Mouse (Mus musculus) adrenal gland, adult 8-10 months (tissue): ENCODE measurements at regions not wholly inside any gene's neighbourhood (a gene's known extent, or its start where the extent isn't known, plus 50 kb on each side); places are given as distances from the start of the nearest gene placed in this dataset.

Experiments used
- DNase-seq: peaks from one replicate; pipeline ENCODE4 v3.0.0; 2022

- DNase-seq: no peak
These were observed 58.6 kb downstream of the Mrm1 start for GRCm38 (mm10) chr11:84760622-84761196.

GRCm38 (mm10) chr11:84759478-84759986 lies 59.8 kb downstream of the Mrm1 start:
- DNase-seq: peak; percentile 40

- no peak for DNase-seq
These were observed 67.3 kb downstream of the Mrm1 start for GRCm38 (mm10) chr11:84752007-84752406.

GRCm38 (mm10) chr11:84749490-84750349 lies 69.6 kb downstream of the Mrm1 start:
- no peak for DNase-seq

- DNase-seq: no peak
These were observed 80.3 kb downstream of the Mrm1 start for GRCm38 (mm10) chr11:84738769-84739589.

GRCm38 (mm10) chr11:84738128-84738527 lies 81.2 kb downstream of the Mrm1 start:
- no peak for DNase-seq

- DNase-seq: no peak
These were observed 87.4 kb downstream of the Mrm1 start for GRCm38 (mm10) chr11:84731890-84732289.

- no peak for DNase-seq
These were observed 89.1 kb downstream of the Mrm1 start for GRCm38 (mm10) chr11:84730218-84730617.

GRCm38 (mm10) chr11:84729189-84729588 lies 90.1 kb downstream of the Mrm1 start:
- DNase-seq: no peak

- no peak for DNase-seq
These were observed 93.2 kb downstream of the Mrm1 start for GRCm38 (mm10) chr11:84725936-84726613.

GRCm38 (mm10) chr11:84725177-84725792 lies 94.0 kb downstream of the Mrm1 start:
- no peak for DNase-seq

GRCm38 (mm10) chr11:84724080-84724479 lies 95.2 kb downstream of the Mrm1 start:
- peak; percentile 3 for DNase-seq

GRCm38 (mm10) chr11:84722658-84723201 lies 96.6 kb downstream of the Mrm1 start:
- DNase-seq: no peak

- no peak for DNase-seq
These were observed 97.3 kb downstream of the Mrm1 start for GRCm38 (mm10) chr11:84721979-84722378.

- DNase-seq: no peak
These were observed 98.2 kb downstream of the Mrm1 start for GRCm38 (mm10) chr11:84721150-84721549.

GRCm38 (mm10) chr11:84719781-84720180 lies 99.5 kb downstream of the Mrm1 start:
- DNase-seq: no peak

- no peak for DNase-seq
These were observed 106.6 kb downstream of the Mrm1 start for GRCm38 (mm10) chr11:84712731-84713130.

- no peak for DNase-seq
These were observed 107.4 kb downstream of the Mrm1 start for GRCm38 (mm10) chr11:84711886-84712285.

GRCm38 (mm10) chr11:84708222-84708730 lies 111.0 kb downstream of the Mrm1 start:
- no peak for DNase-seq

GRCm38 (mm10) chr11:84707772-84708171 lies 111.5 kb downstream of the Mrm1 start:
- DNase-seq: no peak

- DNase-seq: no peak
These were observed 112.6 kb downstream of the Mrm1 start for GRCm38 (mm10) chr11:84706692-84707091.
